Mouse (Mus musculus) bone marrow, adult 2 months (tissue): ENCODE results near the gene Narf. TPM values are rescaled to one million over a fixed set of nuclear protein-coding genes. Genes with fewer than 3 reads are reported as not detected.

Experiments used
- H3K27ac ChIP-seq: fragments of 200-500 bp; 2 replicates; pipeline ENCODE4 v1.5.1; 2012; ENCODE audit warnings: low read depth, mild to moderate bottlenecking, control low read depth, inconsistent platforms, low read length; ENCODE audit not compliant: control insufficient read depth, poor library complexity, insufficient read depth
- H3K4me1 ChIP-seq: fragments of 200-500 bp; 2 replicates; pipeline ENCODE4 v1.6.1; 2011; ENCODE audit warnings: low read length; ENCODE audit not compliant: control insufficient read depth, insufficient read depth
- H3K4me3 ChIP-seq: fragments of 200-500 bp; replicated peaks from 2 replicates; pipeline ENCODE3; 2011; ENCODE audit warnings: mild to moderate bottlenecking, low read depth, low read length, control low read depth; ENCODE audit not compliant: control insufficient read depth
- CTCF ChIP-seq: fragments of 200-500 bp; IDR thresholded peaks from 2 replicates; pipeline ENCODE4 v1.5.1; 2011; ENCODE audit warnings: low read length, control low read depth; ENCODE audit not compliant: control insufficient read depth, insufficient read depth
- POLR2A ChIP-seq: fragments of 200-500 bp; IDR thresholded peaks from 2 replicates; pipeline ENCODE4 v1.6.1; 2011; ENCODE audit warnings: low read depth, mild to moderate bottlenecking, control low read depth, low read length, borderline replicate concordance; ENCODE audit not compliant: control insufficient read depth
- WGBS: fragments of 180-500 bp; shearing (Covaris S2); methylation state at CpG from one replicate; pipeline ENCODE4 v1.1.7; 2018; 5-methylcytosine and 5-hydroxymethylcytosine counted together
- polyA plus RNA-seq: library from polyadenylated mRNA; stranded (reverse); fragments of >200 nt; gene quantifications from 2 replicates; pipeline ENCODE4 v1.2.4, GENCODE M21; 2011; ENCODE audit warnings: low replicate concordance; ENCODE audit not compliant: missing spikeins, insufficient read depth, insufficient read length

Gene Narf
- polyA plus RNA-seq, 1 experiment, result 30.0 TPM

DNA sequence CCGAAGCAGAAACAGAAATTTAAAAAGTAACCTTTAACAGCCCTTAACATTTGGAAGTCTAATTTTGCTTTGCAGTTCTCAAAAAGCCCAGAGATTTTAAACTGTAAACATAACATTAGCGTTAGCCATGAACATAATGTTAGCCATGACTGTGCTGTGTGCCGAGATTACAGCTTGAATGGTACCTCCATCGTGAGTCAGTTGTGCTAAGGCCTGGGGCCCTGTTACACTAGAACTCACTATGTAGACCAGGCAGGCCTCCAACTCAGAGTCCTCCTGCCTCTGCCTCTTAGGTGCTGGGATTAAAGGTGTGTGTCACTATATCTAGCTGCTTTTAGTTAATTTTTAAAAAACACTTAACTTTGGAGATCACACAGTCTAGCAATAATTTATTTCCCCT, 5.9 kb upstream of the Narf start:
- 85% methylated on average over 4 of the region's 4 CpGs for WGBS
- Histone ChIP-seq H3K27ac (no peak overlapping the region), H3K4me1 (peaks cover 4% of the 10 kb centered on the region), H3K4me3 (no peak overlapping the region)
- TF ChIP-seq POLR2A (no peak), CTCF (no peak)

DNA sequence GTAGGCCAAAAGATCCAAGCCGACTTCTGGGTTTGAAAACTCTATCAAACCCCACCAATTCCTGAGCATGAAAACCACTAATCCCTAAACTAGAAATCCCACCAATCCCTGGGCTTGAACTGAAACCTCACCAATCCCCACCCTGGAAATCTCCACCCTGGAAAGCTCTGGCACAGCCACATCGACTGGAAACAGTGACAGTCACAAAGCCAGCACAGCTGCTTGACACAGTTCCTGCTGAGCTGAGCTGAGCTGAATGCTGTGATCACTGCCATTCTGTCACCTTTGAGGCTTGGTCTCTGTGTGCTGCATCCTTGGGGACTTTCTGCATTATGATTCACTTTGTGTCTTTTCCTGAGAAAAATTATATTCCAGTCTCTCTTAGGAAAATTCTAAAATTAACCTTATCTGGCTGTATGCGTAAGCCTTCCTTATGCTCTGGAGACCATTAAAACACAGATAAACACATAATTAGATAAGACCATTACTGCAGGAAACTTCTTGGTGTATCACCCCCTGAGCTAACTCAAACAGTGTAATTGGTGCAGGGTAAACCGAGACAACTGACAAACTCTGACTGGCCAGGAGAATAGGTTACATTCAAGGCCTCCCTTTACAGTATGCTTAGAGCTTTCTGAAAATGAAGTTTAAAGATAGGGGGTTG, 5.3 kb upstream of the Narf start:
- TF ChIP-seq POLR2A (no peak), CTCF (no peak)
- H3K4me3 ChIP-seq, result no peak overlapping the region
- 56% methylated on average over 4 of the region's 4 CpGs for WGBS
- peak overlapping the region; percentile 38; the same call in 1 of the 2 replicates for H3K27ac ChIP-seq
- peaks cover 4% of the 10 kb centered on the region for H3K4me1 ChIP-seq

DNA sequence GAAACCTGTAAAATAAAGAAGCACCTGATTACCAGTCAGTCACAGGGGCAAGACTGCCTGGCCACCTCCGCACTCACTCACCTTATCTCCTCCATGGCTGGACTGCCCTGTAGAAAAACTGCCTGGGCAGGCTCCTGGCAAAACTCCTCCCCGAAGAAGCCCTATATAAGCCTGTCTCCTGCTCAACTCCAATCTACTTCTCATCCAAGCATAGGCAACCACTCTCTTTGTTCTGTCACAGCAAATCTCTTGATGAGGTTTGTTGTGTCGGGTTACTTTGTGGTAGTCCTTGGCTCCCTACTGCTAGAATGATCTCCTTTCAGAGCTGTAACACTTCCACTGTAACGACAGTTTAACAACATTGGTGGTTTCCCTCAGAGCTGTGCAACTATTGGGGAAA, 4.3 kb upstream of the Narf start:
- WGBS, result 38% methylated on average over 4 of the region's 4 CpGs
- Histone ChIP-seq H3K4me3 (no peak overlapping the region), H3K4me1 (peaks cover 4% of the 10 kb centered on the region), H3K27ac (peak overlapping the region; percentile 40)
- TF ChIP-seq POLR2A (no peak), CTCF (no peak)

DNA sequence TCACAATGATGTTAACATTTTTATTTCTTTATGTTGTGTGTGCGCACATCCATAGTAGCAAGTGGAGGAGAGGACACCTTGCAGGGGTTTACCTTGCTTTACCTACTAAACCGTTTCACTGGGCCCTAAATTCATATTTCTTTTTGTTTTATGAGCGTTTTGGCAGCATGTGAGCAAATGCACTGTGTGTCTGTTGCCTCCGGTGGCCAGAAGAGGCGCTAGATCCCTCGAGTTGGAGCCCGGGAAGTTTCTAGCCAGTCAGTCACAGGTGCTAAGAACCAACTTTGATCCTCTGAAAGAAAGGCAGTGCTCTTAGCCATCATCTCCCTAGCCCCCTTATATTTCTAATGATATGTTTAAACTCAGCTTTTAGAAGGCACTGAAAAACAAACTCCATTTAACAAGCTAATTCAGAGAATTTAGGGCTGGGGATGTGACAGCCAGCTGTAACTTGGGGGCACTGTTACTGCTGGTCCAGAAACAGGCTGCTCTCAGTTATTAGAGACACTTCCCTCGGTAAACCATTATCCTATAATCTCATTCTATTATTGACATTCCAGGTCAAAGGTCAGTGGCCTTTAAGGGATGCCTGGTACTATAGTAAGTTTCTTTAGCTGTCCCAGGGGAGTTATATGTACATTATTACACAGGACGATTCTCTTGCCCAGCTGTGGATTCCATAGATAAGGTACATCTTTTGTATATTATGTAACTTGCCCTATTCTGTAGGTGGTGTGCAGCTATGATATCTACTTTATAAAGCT, 1.4 kb upstream of the Narf start:
- H3K4me1 ChIP-seq, result peaks cover 3% of the 10 kb centered on the region; the same call in 1 of the 2 replicates
- WGBS, result 26% methylated on average over 9 of the region's 9 CpGs
- no peak overlapping the region for H3K4me3 ChIP-seq
- no peak overlapping the region for H3K27ac ChIP-seq
- TF ChIP-seq CTCF, result peak; percentile 76
- no peak for TF ChIP-seq POLR2A

DNA sequence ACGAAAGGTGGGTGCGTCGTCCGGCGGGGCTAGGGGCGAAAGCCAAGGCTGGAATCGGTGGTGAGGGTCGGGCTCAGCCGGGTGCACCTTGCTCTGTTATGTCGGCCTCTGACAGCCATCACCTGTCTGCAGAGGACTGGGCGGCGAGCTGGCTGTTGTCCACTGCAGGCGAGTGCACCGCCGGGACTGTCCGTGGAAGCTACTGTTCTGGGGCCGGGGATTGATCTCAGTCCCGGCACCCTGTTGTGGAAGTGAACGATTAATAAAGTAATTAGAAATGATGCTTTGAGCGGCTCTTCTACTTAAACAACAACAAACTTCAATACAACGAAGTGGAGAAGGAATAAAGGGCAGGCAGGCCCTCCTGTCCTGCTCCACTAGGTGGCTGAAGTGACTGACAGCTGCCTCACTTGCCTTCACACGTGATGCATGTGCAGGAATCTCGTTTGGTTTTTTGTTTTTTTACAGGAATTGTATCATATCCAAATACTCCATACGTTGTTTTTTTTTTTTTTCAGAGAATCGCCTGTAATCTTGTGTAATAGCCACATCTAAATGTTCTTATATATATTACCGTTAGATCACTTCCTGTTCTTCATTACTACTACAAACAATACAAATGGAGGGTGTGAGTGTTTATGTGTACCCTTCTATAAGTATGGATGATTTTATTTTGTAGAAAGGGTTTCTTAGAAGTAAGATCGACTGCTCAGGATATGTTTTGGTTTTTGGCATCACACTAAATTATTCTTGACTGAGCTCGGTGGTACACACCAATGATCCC, 484 bp downstream of the Narf start:
- peaks cover 1% of the 10 kb centered on the region; the same call in 1 of the 2 replicates for H3K4me1 ChIP-seq
- WGBS, result 1% methylated on average over 28 of the region's 28 CpGs
- TF ChIP-seq CTCF (peak; percentile 63), POLR2A (no peak)

DNA sequence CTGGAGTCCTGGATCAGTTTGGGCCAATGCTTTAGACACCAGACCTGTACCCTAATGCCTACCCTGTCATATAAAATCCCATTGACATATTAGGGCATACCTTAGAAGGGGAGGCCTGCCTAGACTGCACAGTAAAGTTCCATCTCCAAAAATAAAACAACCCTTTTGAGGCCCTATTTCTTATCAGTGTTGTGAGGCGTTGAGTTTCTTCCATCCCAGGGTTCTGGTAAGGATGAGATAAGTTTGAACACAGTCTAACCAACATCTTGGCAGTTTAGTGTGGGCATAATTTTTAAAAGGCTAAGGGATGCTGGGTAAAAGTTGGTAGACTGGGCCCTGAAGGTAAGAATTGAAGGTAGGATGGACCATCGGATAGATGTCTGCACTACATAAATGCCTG, 2.6 kb downstream of the Narf start:
- Histone ChIP-seq H3K4me3 (peak overlapping the region; percentile 25), H3K4me1 (peaks cover 1% of the 10 kb centered on the region; the same call in 1 of the 2 replicates), H3K27ac (peak overlapping the region; percentile 81)
- TF ChIP-seq CTCF, result no peak
- no peak for TF ChIP-seq POLR2A
- WGBS, result 68% methylated on average over 2 of the region's 2 CpGs

More for the DNA sequence above, 484 bp downstream of the Narf start:
- H3K27ac ChIP-seq, result peak overlapping the region; percentile 94
- peak overlapping the region; percentile 92 for H3K4me3 ChIP-seq

DNA sequence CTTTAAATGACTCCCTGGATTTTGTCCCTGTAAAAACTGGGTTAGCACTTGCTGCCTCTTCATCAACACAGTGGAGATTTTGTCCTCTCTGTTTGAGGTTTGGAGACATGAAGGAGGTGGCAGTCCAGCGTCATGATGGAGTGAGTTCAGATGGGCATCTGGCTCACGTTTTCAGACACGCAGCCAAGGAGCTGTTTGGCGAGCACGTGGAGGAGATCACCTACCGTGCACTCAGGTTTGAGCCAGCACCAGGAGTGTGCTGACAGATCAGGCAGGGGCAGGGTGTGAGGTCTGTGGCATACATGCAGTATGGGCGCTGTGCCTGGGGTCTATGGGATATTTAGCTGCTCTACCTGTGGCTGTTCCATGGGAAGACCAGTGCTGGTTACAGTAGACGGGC, 13.1 kb downstream of the Narf start:
- H3K4me3 ChIP-seq, result no peak overlapping the region
- 96% methylated on average over 8 of the region's 8 CpGs for WGBS
- no peak for TF ChIP-seq POLR2A
- no peak for TF ChIP-seq CTCF
- H3K4me1 ChIP-seq, result no peaks in the 10 kb centered on the region
- no peak overlapping the region for H3K27ac ChIP-seq

DNA sequence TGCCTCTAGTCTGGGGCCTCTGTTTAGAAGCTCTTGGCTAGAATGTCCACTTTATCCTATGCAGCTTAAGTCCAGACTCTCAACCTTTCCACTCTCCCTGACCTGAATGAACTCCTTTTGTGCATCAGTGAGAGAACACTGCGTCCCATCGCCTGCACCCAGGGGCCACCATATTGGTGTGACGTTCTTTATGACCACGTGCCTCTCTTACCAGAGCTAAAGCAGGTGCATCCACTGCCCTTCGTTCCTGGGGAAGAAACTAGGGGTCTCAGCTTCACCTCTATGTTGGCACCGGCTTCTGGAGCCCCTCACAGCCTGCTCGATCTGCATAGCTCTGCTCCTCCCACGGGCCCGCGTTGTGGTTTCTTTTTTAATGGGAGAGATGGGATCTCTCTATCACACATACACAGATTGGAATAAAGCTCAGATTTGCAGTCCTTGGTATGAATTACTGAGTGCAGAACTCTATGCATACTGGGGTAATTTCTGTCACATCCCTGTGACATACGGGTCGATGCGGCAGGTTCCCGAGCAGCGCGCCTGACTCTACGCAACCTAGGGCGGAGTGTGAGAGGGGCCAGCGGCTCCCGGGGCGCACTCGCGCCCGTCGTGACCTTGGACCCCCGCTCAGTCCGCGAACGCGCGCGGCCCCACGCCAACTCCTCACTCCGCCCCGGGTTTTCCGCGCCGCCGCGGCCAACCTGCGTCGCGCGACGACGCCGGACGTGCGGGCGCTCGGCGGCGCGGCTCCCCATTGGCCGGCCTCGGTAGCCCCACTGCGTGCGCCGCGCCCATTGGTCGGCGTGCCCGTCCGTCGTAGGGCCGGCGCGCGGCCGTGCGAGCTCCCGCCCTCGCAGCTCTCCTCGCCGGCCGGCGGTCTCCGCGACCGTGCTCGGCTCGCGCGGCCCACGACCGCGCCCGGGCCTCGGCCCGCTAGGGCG, 22.4 kb downstream of the Narf start, which contains the start of gene Foxk2:
Gene Foxk2, plus strand, starts transcription at position 831 of the 941 bp plus-strand sequence.
- TF ChIP-seq POLR2A (peak; percentile 55; the same call in 1 of the 2 replicates), CTCF (no peak)
- whole genome bisulfite sequencing, result 2% methylated on average over 91 of the region's 91 CpGs

More for the DNA sequence above, 22.4 kb downstream of the Narf start, which contains the start of gene Foxk2:
- peak within 1 kb of the TSS; percentile 87 for H3K27ac ChIP-seq
- peak within 1 kb of the TSS; percentile 95 for H3K4me3 ChIP-seq
- H3K4me1 ChIP-seq, result no peaks in the 10 kb centered on the region; the same call in 1 of the 2 replicates
